Mouse (Mus musculus): ENCODE data around the gene Fam117a.
A peak's percentile ranks its signal among the peaks of the same experiment; 100 is the strongest.

DNA sequence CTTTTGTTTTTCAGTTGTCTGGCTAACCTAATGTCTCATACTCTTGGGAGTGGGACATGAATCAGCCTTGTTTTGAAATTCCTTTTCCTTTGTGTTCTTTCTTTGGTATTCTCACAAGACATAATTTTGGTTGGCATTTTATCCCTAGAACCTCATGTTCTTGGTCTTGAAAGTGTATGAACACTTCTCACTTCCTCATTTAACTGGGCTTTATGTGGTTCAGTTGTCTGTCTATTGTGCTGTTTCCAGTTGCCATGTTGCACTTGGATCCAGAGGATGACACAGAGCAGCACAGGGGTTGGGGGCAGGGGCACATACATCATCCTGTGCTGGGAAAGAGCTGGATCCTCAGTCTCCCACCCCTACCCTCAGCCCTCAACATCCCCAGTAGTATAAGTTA is 79.1 kb downstream of the Fam117a start:
- TF ChIP-seq POLR2A (IDR thresholded peaks at IDR 0.05; ENCODE audit: control insufficient read depth in 1 of 2, insufficient read depth in 1 of 2, low read depth in 1 of 2, low read length in 2 of 2, poor library complexity in 1 of 2) = no peak
- TF ChIP-seq BHLHE40 (IDR thresholded peaks at IDR 0.05; ENCODE audit: borderline replicate concordance, low read depth, low read length) = no peak
- TF ChIP-seq SIN3A (IDR thresholded peaks at IDR 0.05; ENCODE audit: low read length) = no peak; the same call in 1 of the 2 replicates
- TF ChIP-seq JUND (IDR thresholded peaks at IDR 0.05; ENCODE audit: low read depth, low read length) = no peak
- TF ChIP-seq USF1 (IDR thresholded peaks at IDR 0.05; ENCODE audit: low read depth, low read length) = no peak
- TF ChIP-seq CTCF (IDR thresholded peaks at IDR 0.05 in 2 of 3, conservative IDR thresholded peaks at IDR 0.05 in 1 of 3; ENCODE audit: control insufficient read depth in 1 of 3, insufficient read depth in 1 of 3, low read depth in 2 of 3, low read length in 3 of 3, poor library complexity in 1 of 3, severe bottlenecking in 1 of 3) = no peak
- no peak for TF ChIP-seq SMC3 (IDR thresholded peaks at IDR 0.05; ENCODE audit: low read depth, low read length)
- TF ChIP-seq ZKSCAN1 (IDR thresholded peaks at IDR 0.05; ENCODE audit: low read depth, low read length) = no peak
- TF ChIP-seq ZC3H11A (IDR thresholded peaks at IDR 0.05; ENCODE audit: low read depth, low read length) = no peak
- no peak for TF ChIP-seq ETS1 (IDR thresholded peaks at IDR 0.05; ENCODE audit: low read depth, low read length)
- no peak for TF ChIP-seq MAZ (IDR thresholded peaks at IDR 0.05; ENCODE audit: low read depth, low read length)
- 0 out of 2 replicates have a peak, but pooled peaks have one; percentile 13 for TF ChIP-seq MAX (IDR thresholded peaks at IDR 0.05; ENCODE audit: low read length)
